Mouse (Mus musculus) intestine, postnatal 0 days (tissue): ENCODE measurements at regions not wholly inside any gene's neighbourhood (a gene's known extent, or its start where the extent isn't known, plus 50 kb on each side); places are given as distances from the start of the nearest gene placed in this dataset.
A peak's percentile ranks its signal among the peaks of the same experiment; 100 is the strongest.

Experiments
- ATAC-seq: fragments of 200-750 bp; cut with Nextera tagmentation; 2 replicates; pipeline ENCODE4 v1.8.0; 2017; ENCODE audit warnings: mild to moderate bottlenecking, moderate TSS enrichment, moderate library complexity
- H3K27ac ChIP-seq: fragments of 300-500 bp; sonication (generic); 2 replicates; pipeline ENCODE4 v1.5.1; 2014; ENCODE audit warnings: mild to moderate bottlenecking, low read depth, low read length, moderate library complexity
- H3K27me3 ChIP-seq: fragments of 300-500 bp; sonication (generic); replicated peaks from 2 replicates; pipeline ENCODE4 v1.6.1; 2014; ENCODE audit warnings: low read length, mixed read lengths; ENCODE audit not compliant: control insufficient read depth, insufficient read depth
- H3K36me3 ChIP-seq: fragments of 300-500 bp; sonication (generic); 2 replicates; pipeline ENCODE4 v1.6.1; 2014; ENCODE audit warnings: mild to moderate bottlenecking, moderate library complexity; ENCODE audit not compliant: control insufficient read depth, insufficient read depth
- H3K4me1 ChIP-seq: fragments of 300-500 bp; sonication (generic); replicated peaks from 2 replicates; pipeline ENCODE4 v1.6.1; 2014; ENCODE audit warnings: antibody characterized with exemption, low read length, mixed read lengths; ENCODE audit not compliant: control insufficient read depth, insufficient read depth
- H3K4me2 ChIP-seq: fragments of 300-500 bp; sonication (generic); replicated peaks from 2 replicates; pipeline ENCODE4 v1.6.1; 2014; ENCODE audit warnings: low read depth, mild to moderate bottlenecking, moderate library complexity
- H3K4me3 ChIP-seq: fragments of 300-500 bp; sonication (generic); 2 replicates; pipeline ENCODE4 v1.5.1; 2014; ENCODE audit warnings: low read depth, low read length
- H3K9ac ChIP-seq: fragments of 300-500 bp; sonication (generic); 2 replicates; pipeline ENCODE4 v1.6.1; 2014; ENCODE audit warnings: mild to moderate bottlenecking, low read depth, low read length
- H3K9me3 ChIP-seq: fragments of 300-500 bp; sonication (generic); 2 replicates; pipeline ENCODE4 v1.6.1; 2016; ENCODE audit warnings: mixed run types; ENCODE audit not compliant: control insufficient read depth
- CTCF ChIP-seq: sonication (generic); IDR thresholded peaks from 2 replicates; pipeline ENCODE4 v1.5.1; 2016; ENCODE audit warnings: low read depth, mild to moderate bottlenecking, control low read depth, antibody characterized with exemption, moderate library complexity
- WGBS: fragments of 180-500 bp; shearing (Covaris S2); extraction: QIAGEN DNeasy Blood & Tissue Kit; methylation state at CpG from one replicate; pipeline ENCODE4 v1.1.7; 2014; 5-methylcytosine and 5-hydroxymethylcytosine counted together

DNA sequence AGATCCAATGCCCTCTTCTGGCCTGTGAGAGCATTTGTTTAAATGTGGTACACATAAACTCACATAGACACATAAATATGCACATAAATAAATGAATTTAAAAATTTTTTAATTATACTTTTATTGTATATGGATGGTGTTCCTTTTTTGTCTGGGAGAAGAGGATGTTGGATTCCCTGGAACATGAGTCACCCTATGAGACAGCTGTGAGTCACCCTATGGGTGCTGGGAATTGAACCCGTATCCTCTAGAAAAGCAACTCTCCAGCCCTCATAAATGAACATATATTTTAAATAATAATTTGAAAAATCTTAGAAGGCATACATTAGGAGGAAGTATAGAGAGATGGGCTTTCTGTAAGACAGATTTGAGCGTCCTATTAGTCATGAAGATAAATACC is 76.1 kb upstream of the Dynlt3 start:
- Histone ChIP-seq H3K4me3 (no peak overlapping the region), H3K27me3 (no peaks in the 10 kb centered on the region), H3K9me3 (no peaks in the 10 kb centered on the region), H3K27ac (no peak overlapping the region), H3K9ac (no peak overlapping the region), H3K4me1 (no peaks in the 10 kb centered on the region), H3K4me2 (no peak overlapping the region), H3K36me3 (no peaks in the 10 kb centered on the region)
- no peak for TF ChIP-seq CTCF
- 85% methylated on average over 2 of the region's 2 CpGs for WGBS
- no peak for ATAC-seq

DNA sequence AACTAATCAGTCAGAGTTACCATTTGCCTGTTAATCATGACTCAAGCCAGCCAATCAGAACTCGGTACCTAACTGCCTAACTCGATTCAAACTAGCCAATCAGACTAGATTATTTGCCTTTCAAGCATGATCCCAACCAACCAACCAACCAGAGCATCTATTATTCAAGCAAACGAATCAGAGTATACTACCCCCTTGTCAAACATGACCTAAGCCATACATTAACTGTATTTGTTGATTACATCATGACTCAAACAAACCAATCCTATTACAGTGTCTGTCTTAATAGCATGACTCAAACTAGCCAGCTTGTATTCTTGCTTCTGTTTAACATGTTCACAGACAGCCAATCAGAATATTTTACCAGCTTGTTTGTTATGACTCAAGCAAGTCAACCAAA is 79.7 kb upstream of the Dynlt3 start:
- no peak for ATAC-seq
- TF ChIP-seq CTCF: no peak

DNA sequence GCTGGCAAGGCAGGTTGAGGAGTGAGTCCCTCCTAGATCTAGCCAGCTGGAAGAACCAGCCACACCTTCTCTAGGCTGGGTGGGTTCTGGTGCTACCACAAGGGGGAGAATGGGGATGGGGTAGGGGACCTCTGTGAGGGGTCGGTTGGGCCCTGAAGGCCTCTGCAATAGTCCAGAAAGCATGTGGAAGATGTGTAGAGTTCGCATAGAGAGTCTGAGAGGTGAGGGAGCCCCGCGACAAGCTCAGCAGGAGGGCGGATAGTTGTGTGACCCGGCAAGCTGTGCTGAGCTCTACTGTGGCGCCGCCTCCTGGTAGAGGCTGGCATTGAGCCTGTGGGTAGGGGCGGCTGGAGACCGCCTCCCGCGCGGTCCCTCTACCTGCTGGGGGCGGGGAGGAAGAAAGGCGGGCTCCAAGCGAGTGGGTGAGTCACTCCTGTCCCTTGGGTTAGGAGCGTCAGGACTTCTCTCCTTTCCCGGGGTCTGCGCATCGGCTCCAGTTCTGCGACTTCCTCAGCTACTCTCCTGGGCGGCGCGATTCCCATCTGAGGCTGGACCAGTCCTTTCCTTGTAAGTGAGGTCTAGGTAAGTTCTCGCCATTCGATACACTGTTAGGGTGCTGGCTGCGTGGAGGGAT is 84.6 kb upstream of the Dynlt3 start:
- Histone ChIP-seq H3K4me2 (peak overlapping the region; percentile 57), H3K4me3 (peak overlapping the region; percentile 32), H3K4me1 (no peaks in the 10 kb centered on the region), H3K9ac (no peak overlapping the region), H3K9me3 (no peaks in the 10 kb centered on the region), H3K36me3 (no peaks in the 10 kb centered on the region), H3K27ac (no peak overlapping the region), H3K27me3 (no peaks in the 10 kb centered on the region)
- peak; percentile 74 for TF ChIP-seq CTCF
- WGBS: 26% methylated on average over 24 of the region's 27 CpGs
- peak; percentile 76 for ATAC-seq

More for the DNA sequence above, 79.7 kb upstream of the Dynlt3 start:
- H3K4me1 ChIP-seq: no peaks in the 10 kb centered on the region
- no peak overlapping the region for H3K4me3 ChIP-seq
- H3K9me3 ChIP-seq: no peaks in the 10 kb centered on the region
- no peak overlapping the region for H3K9ac ChIP-seq
- no peaks in the 10 kb centered on the region for H3K27me3 ChIP-seq
- H3K27ac ChIP-seq: no peak overlapping the region
- whole genome bisulfite sequencing: 77% methylated on average over 3 of the region's 3 CpGs
- no peaks in the 10 kb centered on the region for H3K36me3 ChIP-seq
- H3K4me2 ChIP-seq: no peak overlapping the region

DNA sequence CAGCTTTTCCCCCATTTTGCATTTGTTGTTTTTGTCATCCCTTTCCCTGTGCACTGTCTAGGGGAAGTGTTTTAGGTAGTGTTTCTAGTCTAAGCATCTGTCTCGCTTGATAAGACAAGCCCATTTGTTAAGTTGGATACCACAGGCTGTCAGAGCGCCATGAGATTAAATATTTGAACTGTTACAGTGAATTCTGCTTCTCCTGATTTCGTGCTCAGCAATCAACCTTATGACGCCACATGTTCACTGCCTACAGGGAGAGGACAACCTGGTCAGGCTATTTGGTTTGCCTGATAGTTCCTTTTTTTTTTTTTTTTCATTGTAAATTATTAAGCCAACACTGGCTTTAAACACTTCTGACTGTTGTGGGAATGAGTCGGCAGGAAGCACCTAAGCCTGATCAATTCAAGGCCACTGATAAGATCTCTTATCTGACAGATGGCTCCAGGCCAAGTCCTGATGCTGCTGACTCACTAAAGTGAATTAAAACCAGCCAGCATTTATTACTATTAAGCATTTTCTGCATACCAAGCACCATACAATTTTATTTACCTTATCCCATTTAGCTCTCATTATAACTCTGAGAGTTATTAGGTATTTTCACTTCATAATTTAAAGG is 90.3 kb upstream of the Dynlt3 start:
- H3K27ac ChIP-seq: no peak overlapping the region
- H3K9ac ChIP-seq: no peak overlapping the region
- TF ChIP-seq CTCF: no peak
- peak; percentile 49 for ATAC-seq
- no peaks in the 10 kb centered on the region for H3K9me3 ChIP-seq
- H3K4me1 ChIP-seq: no peaks in the 10 kb centered on the region
- H3K4me2 ChIP-seq: peak overlapping the region; percentile 27; the same call in 1 of the 2 replicates
- no peak overlapping the region for H3K4me3 ChIP-seq
- WGBS: 39% methylated on average over 5 of the region's 5 CpGs
- no peaks in the 10 kb centered on the region for H3K27me3 ChIP-seq
- H3K36me3 ChIP-seq: no peaks in the 10 kb centered on the region

DNA sequence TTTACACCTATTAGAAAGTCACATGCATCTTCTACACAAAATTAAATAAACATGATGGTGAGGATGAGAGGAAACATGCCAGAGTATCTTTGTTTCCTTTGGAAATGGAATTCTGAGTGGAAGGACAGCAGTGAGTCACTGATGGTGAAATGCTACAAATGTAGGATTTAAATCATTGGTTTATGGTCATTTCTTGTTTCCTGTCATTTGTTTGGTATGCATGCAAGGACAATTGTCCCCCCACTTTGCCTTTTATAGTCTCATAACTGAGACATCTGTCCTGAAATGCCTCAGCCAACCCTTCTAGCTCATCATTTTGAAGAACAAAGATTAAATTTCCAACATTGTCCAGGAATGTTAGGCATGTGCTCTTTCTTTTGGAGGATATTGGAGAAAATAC is 77.2 kb upstream of the Hypm start:
- H3K9ac ChIP-seq: no peak overlapping the region
- TF ChIP-seq CTCF: no peak
- H3K9me3 ChIP-seq: no peaks in the 10 kb centered on the region
- no peaks in the 10 kb centered on the region for H3K36me3 ChIP-seq
- no peak overlapping the region for H3K27ac ChIP-seq
- ATAC-seq: no peak
- H3K27me3 ChIP-seq: no peaks in the 10 kb centered on the region
- H3K4me1 ChIP-seq: no peaks in the 10 kb centered on the region
- no peak overlapping the region for H3K4me2 ChIP-seq
- no peak overlapping the region for H3K4me3 ChIP-seq

DNA sequence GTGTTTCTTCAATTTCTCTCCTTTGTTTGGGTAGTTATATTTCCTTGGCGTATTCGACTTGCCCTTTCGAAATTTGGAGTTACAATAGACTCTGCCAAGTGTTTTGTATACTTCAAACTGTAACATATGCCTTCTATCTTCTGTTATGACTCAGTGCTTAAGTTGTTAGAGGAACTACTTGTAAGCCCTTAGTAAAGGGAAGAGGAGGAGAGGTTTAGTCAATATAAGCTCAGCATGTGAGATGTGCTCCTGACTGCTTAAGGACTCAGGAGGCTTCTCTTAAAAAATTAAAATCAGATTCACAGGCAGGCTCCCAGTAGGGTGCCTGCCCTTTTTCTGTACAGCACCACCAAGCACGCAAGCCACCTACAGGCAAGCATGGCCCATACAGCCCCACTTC is 69.2 kb upstream of the Hypm start:
- no peak overlapping the region for H3K9ac ChIP-seq
- H3K27ac ChIP-seq: no peak overlapping the region
- no peak overlapping the region for H3K4me3 ChIP-seq
- 80% methylated on average over 4 of the region's 4 CpGs for WGBS
- H3K27me3 ChIP-seq: no peaks in the 10 kb centered on the region
- ATAC-seq: no peak
- H3K36me3 ChIP-seq: no peaks in the 10 kb centered on the region
- no peak for TF ChIP-seq CTCF
- no peak overlapping the region for H3K4me2 ChIP-seq
- H3K4me1 ChIP-seq: no peaks in the 10 kb centered on the region
- no peaks in the 10 kb centered on the region for H3K9me3 ChIP-seq
